Mouse (Mus musculus) midbrain, postnatal 0 days (tissue): ENCODE results near the gene Zfp318. TPM values are rescaled to one million over a fixed set of nuclear protein-coding genes. Genes with fewer than 3 reads are reported as not detected.
A peak's percentile ranks its signal among the peaks of the same experiment; 100 is the strongest.

Source experiments
- ATAC-seq: fragments of 200-750 bp; cut with Nextera tagmentation; 2 replicates; pipeline ENCODE4 v1.8.0; 2017; ENCODE audit warnings: moderate number of reproducible peaks, mild to moderate bottlenecking, moderate TSS enrichment, moderate library complexity; ENCODE audit not compliant: low FRiP score
- DNase-seq: peaks from one replicate; pipeline ENCODE4 v3.0.0-alpha.2; 2015; ENCODE audit warnings: low spot score
- H3K27ac ChIP-seq: fragments of 300-500 bp; sonication (generic); 2 replicates; pipeline ENCODE4 v1.5.1; 2014; ENCODE audit warnings: low read depth, mild to moderate bottlenecking, low read length, mixed read lengths
- H3K27me3 ChIP-seq: fragments of 300-500 bp; sonication (generic); 2 replicates; pipeline ENCODE4 v1.6.1; 2014; ENCODE audit warnings: low read length, control low read depth, mixed read lengths; ENCODE audit not compliant: insufficient read depth
- H3K36me3 ChIP-seq: fragments of 300-500 bp; sonication (generic); 2 replicates; pipeline ENCODE4 v1.6.1; 2014; ENCODE audit warnings: low read length, control low read depth, mixed read lengths; ENCODE audit not compliant: insufficient read depth
- H3K4me1 ChIP-seq: fragments of 300-500 bp; sonication (generic); 2 replicates; pipeline ENCODE4 v1.6.1; 2014; ENCODE audit warnings: mild to moderate bottlenecking, control low read depth, antibody characterized with exemption, low read length, mixed read lengths; ENCODE audit not compliant: insufficient read depth
- H3K4me2 ChIP-seq: fragments of 300-500 bp; sonication (generic); 2 replicates; pipeline ENCODE4 v1.6.1; 2014; ENCODE audit warnings: low read depth, mild to moderate bottlenecking, low read length, mixed read lengths; ENCODE audit not compliant: poor library complexity, severe bottlenecking
- H3K4me3 ChIP-seq: fragments of 300-500 bp; sonication (generic); 2 replicates; pipeline ENCODE4 v1.5.1; 2014; ENCODE audit warnings: low read depth, mild to moderate bottlenecking, low read length, moderate library complexity
- H3K9ac ChIP-seq: fragments of 300-500 bp; sonication (generic); replicated peaks from 2 replicates; pipeline ENCODE4 v1.6.1; 2014; ENCODE audit warnings: mild to moderate bottlenecking, low read length, moderate library complexity, mixed read lengths; ENCODE audit not compliant: poor library complexity, severe bottlenecking
- H3K9me3 ChIP-seq: fragments of 300-500 bp; sonication (generic); 2 replicates; pipeline ENCODE4 v1.6.1; 2016; ENCODE audit warnings: low read length, control low read depth
- CTCF ChIP-seq: IDR thresholded peaks from 2 replicates; pipeline ENCODE4 v1.5.1; 2016; ENCODE audit warnings: antibody characterized with exemption, mild to moderate bottlenecking
- WGBS: fragments of 180-500 bp; shearing (Covaris S2); extraction: QIAGEN DNeasy Blood & Tissue Kit; methylation state at CpG from one replicate; pipeline ENCODE4 v1.1.7; 2014; 5-methylcytosine and 5-hydroxymethylcytosine counted together
- polyA plus RNA-seq: library from polyadenylated mRNA; unstranded; fragments of >200 nt; fragmentation: Nextera tagmentation; extraction: Ambion mirVana; gene quantifications from 2 replicates; pipeline ENCODE4 v1.2.1, GENCODE M21; 2015
- total RNA-seq: library from RNA; depleted of rRNA; stranded (reverse); fragments of >200 nt; gene quantifications from 2 replicates; pipeline ENCODE4 v1.2.3, GENCODE M21; 2014; rRNA removed

Zfp318 gene
- total RNA-seq = 33.7 and 35.2 TPM in 2 replicates
- 21.8 and 25.0 TPM in 2 replicates for polyA plus RNA-seq

DNA sequence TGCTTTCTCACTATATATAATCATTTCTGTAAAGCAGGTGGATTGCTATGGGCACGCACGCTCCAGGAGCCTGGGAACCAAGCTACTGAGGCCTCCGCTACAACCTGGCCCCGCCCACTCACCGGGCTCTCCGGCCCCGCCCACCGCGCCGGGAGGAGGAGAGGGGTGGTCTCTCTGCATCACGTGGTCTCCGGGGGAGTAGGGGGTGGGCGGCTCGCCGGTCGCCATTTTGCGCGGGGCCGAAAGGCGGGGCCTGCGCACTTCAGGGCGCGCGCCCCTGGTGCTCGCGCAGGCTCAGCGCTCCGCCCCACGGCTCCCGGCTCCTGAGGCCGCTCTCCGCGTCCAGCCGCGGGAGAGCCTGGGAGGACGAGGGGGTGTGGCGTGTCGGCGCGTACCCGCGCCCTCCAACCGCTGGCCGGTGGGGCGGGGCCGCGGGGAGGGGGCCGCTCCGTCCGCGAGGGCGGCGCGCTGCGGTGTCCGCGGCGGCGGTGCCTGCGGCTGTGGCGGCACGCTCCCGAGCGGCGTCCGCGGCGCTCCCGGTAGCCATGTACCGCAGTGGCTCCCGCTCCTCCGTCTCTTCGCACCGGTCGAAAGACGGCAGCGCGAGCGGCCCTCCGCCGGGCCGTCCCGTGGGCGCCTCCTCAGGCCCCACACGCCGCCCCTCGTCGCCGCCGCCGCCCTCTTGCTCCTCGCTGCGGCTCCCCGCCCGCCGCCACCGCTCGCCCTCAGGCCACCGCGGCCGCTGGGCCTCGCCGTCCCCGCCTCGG is at the start of gene Zfp318:
Gene Zfp318 (plus strand): TSS at position 438 of the 767 bp plus-strand sequence.
- Histone ChIP-seq H3K36me3 (no peaks in the 10 kb centered on the region), H3K9me3 (no peaks in the 10 kb centered on the region), H3K4me2 (peak within 1 kb of the TSS; percentile 83), H3K27me3 (no peaks in the 10 kb centered on the region), H3K9ac (peak within 1 kb of the TSS; percentile 99), H3K4me1 (peaks cover 13% of the 10 kb centered on the region; the same call in 1 of the 2 replicates), H3K4me3 (peak within 1 kb of the TSS; percentile 94), H3K27ac (peak within 1 kb of the TSS; percentile 91)
- DNase-seq (peak; percentile 97), ATAC-seq (peak; percentile 97)
- TF ChIP-seq CTCF = peak; percentile 38; the same call in 1 of the 2 replicates
- WGBS = 2% methylated on average over 31 of the region's 105 CpGs

DNA sequence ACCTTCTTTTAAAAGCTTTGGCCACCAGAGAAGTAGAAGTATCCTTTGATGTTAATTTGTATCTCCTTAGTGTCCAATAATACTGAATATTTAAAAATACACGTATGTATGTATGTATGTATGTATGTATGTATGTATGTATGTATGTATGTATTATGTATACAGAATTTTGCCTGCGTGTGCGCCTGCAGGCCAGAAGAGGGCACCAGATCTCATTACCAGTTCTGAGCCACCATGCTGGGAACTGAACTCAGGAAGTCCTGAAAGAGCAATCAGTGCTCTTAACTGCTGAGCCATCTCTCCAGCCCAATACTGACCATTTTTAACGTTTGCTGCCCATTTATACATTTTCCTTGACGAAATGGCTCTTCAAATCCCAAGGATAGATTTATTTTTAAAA is 47.1 kb upstream of the Zfp318 start:
- ATAC-seq = no peak
- WGBS = 31% methylated on average over 5 of the region's 5 CpGs

DNA sequence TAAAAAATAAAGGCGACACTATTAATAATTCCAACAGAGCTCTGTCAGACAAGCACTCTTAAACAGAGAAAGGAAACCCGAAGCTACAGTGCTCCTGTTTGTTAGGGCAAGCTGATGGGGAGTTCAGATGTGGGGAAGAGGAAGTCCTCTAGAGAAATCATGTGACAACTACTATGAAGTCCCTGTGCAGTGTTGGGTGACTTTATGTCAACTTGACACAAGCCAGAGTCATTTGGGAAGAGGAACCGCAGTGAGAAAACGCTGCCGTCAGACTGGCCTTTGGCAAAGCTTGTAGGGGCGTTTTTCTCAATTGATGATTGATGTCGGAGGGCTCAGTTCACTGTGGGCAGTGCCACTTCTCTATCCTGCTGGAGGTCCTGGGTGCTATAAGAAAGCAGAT is 42.3 kb upstream of the Zfp318 start:
- Histone ChIP-seq H3K27ac (no peak overlapping the region), H3K4me3 (no peak overlapping the region), H3K27me3 (no peaks in the 10 kb centered on the region), H3K9ac (no peak overlapping the region), H3K36me3 (no peaks in the 10 kb centered on the region), H3K9me3 (no peaks in the 10 kb centered on the region), H3K4me2 (no peak overlapping the region), H3K4me1 (no peaks in the 10 kb centered on the region)
- no peak for ATAC-seq
- DNase-seq = no peak
- 83% methylated on average over 7 of the region's 7 CpGs for WGBS
- no peak for TF ChIP-seq CTCF

More for the DNA sequence above, 47.1 kb upstream of the Zfp318 start:
- no peaks in the 10 kb centered on the region for H3K4me1 ChIP-seq
- H3K36me3 ChIP-seq = no peaks in the 10 kb centered on the region
- peak; percentile 4 for DNase-seq
- no peak overlapping the region for H3K4me3 ChIP-seq
- peak; percentile 62 for TF ChIP-seq CTCF
- no peak overlapping the region for H3K4me2 ChIP-seq
- no peaks in the 10 kb centered on the region for H3K27me3 ChIP-seq
- no peak overlapping the region for H3K27ac ChIP-seq
- no peak overlapping the region for H3K9ac ChIP-seq
- no peaks in the 10 kb centered on the region for H3K9me3 ChIP-seq

DNA sequence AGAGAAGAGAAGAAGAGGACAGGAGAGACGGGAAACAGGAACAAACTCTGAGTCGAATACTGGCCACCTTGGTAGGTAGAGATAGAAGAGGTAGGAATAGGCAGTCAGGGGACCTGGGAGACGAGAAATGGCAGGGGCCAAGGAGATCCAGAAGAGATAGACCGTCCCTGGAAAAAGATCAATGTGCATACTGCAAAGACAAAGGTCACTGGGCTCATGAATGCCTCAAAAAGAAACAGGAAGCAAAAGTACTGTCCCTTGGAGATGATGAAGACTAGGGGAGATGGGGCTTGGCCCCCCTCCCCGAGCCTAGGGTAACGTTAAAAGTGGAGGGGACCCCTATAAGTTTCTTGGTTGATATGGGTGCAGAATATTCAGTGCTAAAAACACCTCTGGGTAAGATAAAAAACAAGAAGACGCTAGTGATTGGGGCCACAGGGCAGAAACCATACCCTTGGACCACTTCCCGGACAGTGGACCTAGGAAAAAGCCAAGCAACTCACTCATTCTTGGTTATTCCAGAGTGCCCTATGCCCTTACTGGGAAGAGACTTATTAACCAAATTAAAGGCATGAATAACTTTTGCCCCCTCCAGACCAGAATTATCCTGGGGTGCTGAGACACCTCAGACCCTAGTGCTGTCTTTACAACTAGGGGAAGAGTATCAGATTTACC is 32.4 kb upstream of the Zfp318 start:
- no peak for ATAC-seq
- no peak overlapping the region for H3K4me3 ChIP-seq
- H3K4me1 ChIP-seq = no peaks in the 10 kb centered on the region

DNA sequence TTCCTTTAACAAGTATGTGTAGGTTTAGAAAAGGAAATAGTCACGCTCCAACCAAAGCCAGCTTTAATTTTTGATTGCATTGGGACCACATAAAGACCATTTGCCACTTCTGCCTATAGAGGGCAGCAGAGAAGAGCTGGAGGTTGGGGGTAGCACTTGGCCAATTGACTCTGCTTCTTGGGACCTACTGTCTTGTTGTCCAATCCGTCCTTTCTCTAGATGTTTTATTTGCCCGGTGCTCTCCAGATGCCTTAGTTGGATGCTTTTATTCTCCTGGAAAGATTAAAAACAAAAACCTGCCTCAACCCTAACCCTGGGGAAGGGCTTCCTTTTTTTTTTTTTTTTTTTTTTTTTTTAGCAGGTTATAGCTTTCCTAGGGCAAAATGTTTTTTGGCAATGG is 11.7 kb upstream of the Zfp318 start:
- peak; percentile 36; the same call in 1 of the 2 replicates for TF ChIP-seq CTCF
- H3K4me2 ChIP-seq = no peak overlapping the region
- H3K27ac ChIP-seq = no peak overlapping the region
- H3K9me3 ChIP-seq = no peaks in the 10 kb centered on the region; the same call in 1 of the 2 replicates
- DNase-seq = no peak
- no peak overlapping the region for H3K4me3 ChIP-seq
- ATAC-seq = no peak
- H3K9ac ChIP-seq = no peak overlapping the region
- H3K36me3 ChIP-seq = no peaks in the 10 kb centered on the region
- 62% methylated on average over 3 of the region's 3 CpGs for whole genome bisulfite sequencing
- no peaks in the 10 kb centered on the region for H3K27me3 ChIP-seq
- no peaks in the 10 kb centered on the region for H3K4me1 ChIP-seq

More for the DNA sequence above, 32.4 kb upstream of the Zfp318 start:
- H3K9ac ChIP-seq = no peak overlapping the region
- no peak for TF ChIP-seq CTCF
- H3K27me3 ChIP-seq = no peaks in the 10 kb centered on the region
- H3K27ac ChIP-seq = no peak overlapping the region
- no peak for DNase-seq
- no peak overlapping the region for H3K4me2 ChIP-seq
- 89% methylated on average over 8 of the region's 8 CpGs for WGBS
- H3K9me3 ChIP-seq = no peaks in the 10 kb centered on the region; the same call in 1 of the 2 replicates
- no peaks in the 10 kb centered on the region for H3K36me3 ChIP-seq

DNA sequence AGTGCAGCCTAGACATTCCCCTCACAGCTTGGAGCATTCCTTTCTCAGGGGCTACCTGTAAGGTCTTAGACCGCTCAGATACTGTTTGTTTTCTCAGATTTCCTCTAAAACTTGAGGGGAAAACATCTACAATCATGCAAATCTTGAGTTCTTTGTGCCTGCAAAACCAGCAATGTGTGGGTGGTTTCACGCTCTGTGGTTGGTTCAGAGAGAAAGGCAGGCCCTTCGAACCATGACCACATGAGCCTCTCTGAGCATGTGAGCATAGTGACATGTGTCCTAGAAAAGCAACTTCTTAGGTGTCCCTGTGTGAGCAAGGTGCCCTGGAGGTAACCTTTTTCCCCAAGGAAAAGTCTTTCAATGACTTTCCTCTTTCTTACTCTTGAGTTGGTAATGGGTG is 5.0 kb upstream of the Zfp318 start:
- DNase-seq (no peak), ATAC-seq (no peak)
- Histone ChIP-seq H3K4me3 (no peak overlapping the region), H3K9me3 (no peaks in the 10 kb centered on the region), H3K9ac (no peak overlapping the region), H3K27me3 (no peaks in the 10 kb centered on the region), H3K4me1 (no peaks in the 10 kb centered on the region), H3K27ac (no peak overlapping the region), H3K36me3 (no peaks in the 10 kb centered on the region), H3K4me2 (no peak overlapping the region)
- WGBS = 88% methylated on average over 3 of the region's 3 CpGs
- no peak for TF ChIP-seq CTCF
